Mouse (Mus musculus) hindbrain, embryonic 14.5 days (tissue): Measurements from ENCODE around the gene Zbtb9. TPM values are rescaled to one million over a fixed set of nuclear protein-coding genes. Genes with fewer than 3 reads are reported as not detected.
A peak's percentile ranks its signal among the peaks of the same experiment; 100 is the strongest.

Source experiments
- ATAC-seq: fragments of 200-750 bp; cut with Nextera tagmentation; 2 replicates; pipeline ENCODE4 v1.8.0; 2017; ENCODE audit warnings: moderate number of reproducible peaks, mild to moderate bottlenecking, moderate TSS enrichment, moderate library complexity; ENCODE audit not compliant: low FRiP score
- DNase-seq: peaks from one replicate; pipeline ENCODE4 v3.0.0-alpha.2; 2015; ENCODE audit warnings: low spot score
- H3K27ac ChIP-seq: fragments of 300-500 bp; sonication (generic); 2 replicates; pipeline ENCODE4 v1.5.1; 2014; ENCODE audit warnings: mild to moderate bottlenecking, moderate library complexity
- H3K27me3 ChIP-seq: fragments of 300-500 bp; sonication (generic); 2 replicates; pipeline ENCODE4 v1.6.1; 2014; ENCODE audit warnings: mild to moderate bottlenecking, low read length, mixed read lengths; ENCODE audit not compliant: control insufficient read depth, insufficient read depth
- H3K36me3 ChIP-seq: fragments of 300-500 bp; sonication (generic); replicated peaks from 2 replicates; pipeline ENCODE4 v1.6.1; 2014; ENCODE audit not compliant: control insufficient read depth, insufficient read depth
- H3K4me1 ChIP-seq: fragments of 300-500 bp; sonication (generic); replicated peaks from 2 replicates; pipeline ENCODE4 v1.6.1; 2014; ENCODE audit warnings: antibody characterized with exemption, low read length, mixed read lengths; ENCODE audit not compliant: control insufficient read depth, insufficient read depth
- H3K4me2 ChIP-seq: fragments of 300-500 bp; sonication (generic); replicated peaks from 2 replicates; pipeline ENCODE4 v1.6.1; 2014; ENCODE audit warnings: mild to moderate bottlenecking, moderate library complexity
- H3K4me3 ChIP-seq: fragments of 300-500 bp; sonication (generic); replicated peaks from 2 replicates; pipeline ENCODE4 v1.5.1; 2014; ENCODE audit warnings: mild to moderate bottlenecking, low read length
- H3K9ac ChIP-seq: fragments of 300-500 bp; sonication (generic); 2 replicates; pipeline ENCODE4 v1.6.1; 2014
- H3K9me3 ChIP-seq: fragments of 300-500 bp; sonication (generic); 2 replicates; pipeline ENCODE4 v1.6.1; 2016; ENCODE audit warnings: low read length; ENCODE audit not compliant: control insufficient read depth
- WGBS: fragments of 180-500 bp; shearing (Covaris S2); extraction: QIAGEN DNeasy Blood & Tissue Kit; methylation state at CpG from one replicate; pipeline ENCODE4 v1.1.7; 2014; 5-methylcytosine and 5-hydroxymethylcytosine counted together
- polyA plus RNA-seq: library from polyadenylated mRNA; unstranded; fragments of >200 nt; fragmentation: Nextera tagmentation; extraction: Ambion mirVana; gene quantifications from 2 replicates; pipeline ENCODE4 v1.2.1, GENCODE M21; 2014

Gene Zbtb9
- polyA plus RNA-seq, 1 experiment from 2014 or later: 9.7 TPM

GRCm38 (mm10) chr17:26966993-26967392 is 6.0 kb upstream of the Zbtb9 start:
- ATAC-seq: no peak
- Histone ChIP-seq H3K9ac (no peak overlapping the region), H3K9me3 (no peaks in the 10 kb centered on the region), H3K4me2 (no peak overlapping the region), H3K36me3 (peaks cover 72% of the 10 kb centered on the region), H3K4me1 (peaks cover 7% of the 10 kb centered on the region; the same call in 1 of the 2 replicates), H3K4me3 (no peak overlapping the region), H3K27ac (no peak overlapping the region), H3K27me3 (no peaks in the 10 kb centered on the region)
- DNase-seq: no peak
- WGBS: 92% methylated on average over 11 of the region's 11 CpGs

GRCm38 (mm10) chr17:26967477-26967876 is 5.5 kb upstream of the Zbtb9 start:
- WGBS: 92% methylated on average over 6 of the region's 6 CpGs
- Histone ChIP-seq H3K27ac (no peak overlapping the region), H3K36me3 (peaks cover 67% of the 10 kb centered on the region), H3K4me2 (no peak overlapping the region), H3K4me1 (peaks cover 12% of the 10 kb centered on the region; the same call in 1 of the 2 replicates), H3K9ac (no peak overlapping the region), H3K27me3 (no peaks in the 10 kb centered on the region), H3K4me3 (no peak overlapping the region), H3K9me3 (no peaks in the 10 kb centered on the region)
- DNase-seq: no peak
- ATAC-seq: no peak

- 83% methylated on average over 6 of the region's 6 CpGs for WGBS
- Histone ChIP-seq H3K36me3 (peaks cover 60% of the 10 kb centered on the region), H3K4me2 (no peak overlapping the region), H3K4me1 (peaks cover 12% of the 10 kb centered on the region; the same call in 1 of the 2 replicates), H3K27me3 (no peaks in the 10 kb centered on the region), H3K27ac (no peak overlapping the region), H3K9me3 (no peaks in the 10 kb centered on the region), H3K9ac (no peak overlapping the region), H3K4me3 (no peak overlapping the region)
- DNase-seq: no peak
- no peak for ATAC-seq
Measured at GRCm38 (mm10) chr17:26968200-26968611, 4.8 kb upstream of the Zbtb9 start.

GRCm38 (mm10) chr17:26969257-26969656 is 3.7 kb upstream of the Zbtb9 start:
- no peak for DNase-seq
- no peak overlapping the region for H3K4me2 ChIP-seq
- no peaks in the 10 kb centered on the region for H3K9me3 ChIP-seq
- no peak overlapping the region for H3K27ac ChIP-seq
- peaks cover 51% of the 10 kb centered on the region for H3K36me3 ChIP-seq
- no peak overlapping the region for H3K9ac ChIP-seq
- 89% methylated on average over 6 of the region's 6 CpGs for WGBS
- no peaks in the 10 kb centered on the region for H3K27me3 ChIP-seq
- ATAC-seq: no peak
- H3K4me3 ChIP-seq: no peak overlapping the region
- peaks cover 20% of the 10 kb centered on the region for H3K4me1 ChIP-seq

GRCm38 (mm10) chr17:26970221-26970620 is 2.7 kb upstream of the Zbtb9 start:
- Histone ChIP-seq H3K9ac (no peak overlapping the region), H3K36me3 (peaks cover 50% of the 10 kb centered on the region), H3K4me2 (no peak overlapping the region), H3K4me1 (peaks cover 25% of the 10 kb centered on the region), H3K4me3 (no peak overlapping the region), H3K27me3 (no peaks in the 10 kb centered on the region), H3K27ac (no peak overlapping the region), H3K9me3 (no peaks in the 10 kb centered on the region)
- ATAC-seq (no peak), DNase-seq (no peak)
- 77% methylated on average over 12 of the region's 12 CpGs for WGBS

GRCm38 (mm10) chr17:26971247-26971905 is 1.6 kb upstream of the Zbtb9 start:
- no peak for ATAC-seq
- no peak overlapping the region for H3K4me3 ChIP-seq
- H3K4me1 ChIP-seq: peaks cover 37% of the 10 kb centered on the region
- 51% methylated on average over 7 of the region's 8 CpGs for WGBS
- 0 out of 2 replicates have a peak overlapping the region, but pooled peaks have one; percentile 79 for H3K9ac ChIP-seq
- no peaks in the 10 kb centered on the region for H3K27me3 ChIP-seq
- H3K36me3 ChIP-seq: peaks cover 50% of the 10 kb centered on the region
- DNase-seq: no peak
- H3K4me2 ChIP-seq: peak overlapping the region; percentile 96; the same call in 1 of the 2 replicates
- H3K9me3 ChIP-seq: no peaks in the 10 kb centered on the region
- H3K27ac ChIP-seq: no peak overlapping the region

GRCm38 (mm10) chr17:26972107-26972506 is 860 bp upstream of the Zbtb9 start:
- Histone ChIP-seq H3K27me3 (no peaks in the 10 kb centered on the region), H3K9ac (peak overlapping the region; percentile 79), H3K4me3 (peak overlapping the region; percentile 92), H3K4me1 (peaks cover 38% of the 10 kb centered on the region), H3K27ac (peak overlapping the region; percentile 79; the same call in 1 of the 2 replicates), H3K9me3 (no peaks in the 10 kb centered on the region), H3K4me2 (peak overlapping the region; percentile 96), H3K36me3 (peaks cover 50% of the 10 kb centered on the region)
- no peak for ATAC-seq
- DNase-seq: no peak
- 7% methylated on average over 3 of the region's 3 CpGs for WGBS

GRCm38 (mm10) chr17:26974547-26974946 is 1.6 kb downstream of the Zbtb9 start:
- peak overlapping the region; percentile 96; the same call in 1 of the 2 replicates for H3K4me2 ChIP-seq
- H3K4me3 ChIP-seq: no peak overlapping the region; the same call in 1 of the 2 replicates
- no peak overlapping the region for H3K9ac ChIP-seq

GRCm38 (mm10) chr17:26975415-26975814 is 2.4 kb downstream of the Zbtb9 start:
- H3K4me1 ChIP-seq: peaks cover 38% of the 10 kb centered on the region
- no peak overlapping the region for H3K4me2 ChIP-seq
- peaks cover 61% of the 10 kb centered on the region for H3K36me3 ChIP-seq
- no peaks in the 10 kb centered on the region for H3K9me3 ChIP-seq
- no peak for DNase-seq
- H3K9ac ChIP-seq: no peak overlapping the region
- ATAC-seq: no peak
- H3K4me3 ChIP-seq: no peak overlapping the region
- H3K27me3 ChIP-seq: no peaks in the 10 kb centered on the region
- H3K27ac ChIP-seq: no peak overlapping the region

More at GRCm38 (mm10) chr17:26974547-26974946, 1.6 kb downstream of the Zbtb9 start:
- Histone ChIP-seq H3K27me3 (no peaks in the 10 kb centered on the region), H3K27ac (no peak overlapping the region), H3K4me1 (peaks cover 38% of the 10 kb centered on the region), H3K9me3 (no peaks in the 10 kb centered on the region), H3K36me3 (peaks cover 59% of the 10 kb centered on the region)
- ATAC-seq (no peak), DNase-seq (no peak)
- WGBS: 91% methylated on average over 15 of the region's 15 CpGs
